ENCODE assay signal across 8 mouse cellular contexts in genomic region chr2:71980771-71981342, GRCm38 (mm10). TPM values are rescaled to one million over a fixed set of nuclear protein-coding genes. Genes with fewer than 3 reads are reported as not detected.
DNase-seq lines count a peak whose midpoint lies in the region; ATAC-seq lines count a peak whose summit lies in the region.

TSS of gene Rapgef4 (plus strand) at chr2:71981240.

- 0 out of 2 replicates have a peak, but pooled peaks have one; percentile 8 for ATAC-seq in common myeloid progenitor, adult 5-6 weeks (replicated peaks; ENCODE audit: low read depth, poor library complexity, severe bottlenecking)
- ATAC-seq in heart, embryonic 15.5 days (replicated peaks; ENCODE audit: insufficient number of reproducible peaks, insufficient read depth, low FRiP score, low read depth): peak; percentile 53; the same call in 1 of the 2 replicates
- ATAC-seq in neutrophil, adult 5-6 weeks (ENCODE audit: extremely low read depth, insufficient number of reproducible peaks, low FRiP score, poor library complexity, severe bottlenecking): no peak

- WGBS in heart, embryonic 15.5 days: 2% methylated on average over 49 of the region's 52 CpGs

- peak within 1 kb of the TSS; percentile 67 for H3K9ac ChIP-seq in heart, embryonic 15.5 days

- H3K4me1 ChIP-seq in heart, embryonic 15.5 days (replicated peaks): peaks cover 7% of the 10 kb centered on the region

- peaks cover 5% of the 10 kb centered on the region; the same call in 1 of the 2 replicates for H3K27me3 ChIP-seq in heart, embryonic 15.5 days

- intact Hi-C loops in left cerebral cortex, postnatal 36 days (cut with DNase I): loop anchor here (5.0 kb wide), 1 partner anchor 36 kb away; no protein-coding TSS in a partner anchor

- H3K4me3 ChIP-seq in heart, embryonic 15.5 days: peak within 1 kb of the TSS; percentile 65

- peak; percentile 14 for DNase-seq in kidney, postnatal 10 days
- DNase-seq in kidney, adult 11 months: no peak
- DNase-seq in adrenal gland, adult (ENCODE audit: inconsistent age in 2 of 2, low spot score in 1 of 2): peak; percentile 55 to 76
- peak; percentile 55 to 70 for DNase-seq in left cerebral cortex, postnatal 36 days (ENCODE audit: low spot score in 2 of 2)
- DNase-seq in urinary bladder, postnatal 10 days (ENCODE audit: low spot score): no peak

- H3K9me3 ChIP-seq in heart, embryonic 15.5 days (replicated peaks): no peaks in the 10 kb centered on the region

- H3K27ac ChIP-seq in heart, embryonic 15.5 days: no peak within 1 kb of the TSS

- H3K4me2 ChIP-seq in heart, embryonic 15.5 days: peak within 1 kb of the TSS; percentile 98

- H3K36me3 ChIP-seq in heart, embryonic 15.5 days: no peaks in the 10 kb centered on the region

RNA-seq across cellular contexts. Expression of gene Rapgef4, which starts in this region (rescaled TPM):
- total RNA-seq in common myeloid progenitor, adult 5-6 weeks (2017): 0.34 and 0.64 TPM in 2 replicates
- 3.7 and 4.9 TPM in 2 replicates for polyA plus RNA-seq in heart, embryonic 15.5 days (2015; fragmentation: Nextera tagmentation; extraction: Ambion mirVana)
- total RNA-seq in left cerebral cortex, postnatal 36 days (2021): 100 to 1,000 TPM; 419 to 456 TPM
- total RNA-seq in neutrophil, adult 5-6 weeks (2017): 73.5 and 91.8 TPM in 2 replicates

Comparison
In these comparisons a context has a peak if more than half of its experiments do, and no peak if none do; other contexts are left out.
1. RNA of gene Rapgef4 (total RNA-seq): 419 to 456 TPM in left cerebral cortex, postnatal 36 days and 73.5 to 91.8 TPM in neutrophil, adult 5-6 weeks; 0.34 to 0.64 TPM in common myeloid progenitor, adult 5-6 weeks; every median in the first group is over 10 times any median in the second.
2. DNase-seq: peak in kidney, postnatal 10 days (single experiment), adrenal gland, adult (2 of 2) and left cerebral cortex, postnatal 36 days (2 of 2); none in kidney, adult 11 months (single experiment) and urinary bladder, postnatal 10 days (single experiment).
3. Peak in ATAC-seq in common myeloid progenitor, adult 5-6 weeks; RNA of the gene not detected or under 1 TPM.